Mouse (Mus musculus) layer of hippocampus, postnatal 36 days (tissue): ENCODE results near the gene Arhgap11a. TPM values are rescaled to one million over a fixed set of nuclear protein-coding genes. Genes with fewer than 3 reads are reported as not detected.

Experiments used
- DNase-seq, 2 experiments: peaks; one replicate each; pipeline ENCODE4 v3.0.0; 2022
- total RNA-seq, 2 experiments: library from RNA; stranded (reverse); gene quantifications; 2 replicates each; pipeline ENCODE4 v1.2.3; 2021

Arhgap11a gene
- total RNA-seq, result 1 to 10 TPM; 2.1 to 2.8 TPM

DNA sequence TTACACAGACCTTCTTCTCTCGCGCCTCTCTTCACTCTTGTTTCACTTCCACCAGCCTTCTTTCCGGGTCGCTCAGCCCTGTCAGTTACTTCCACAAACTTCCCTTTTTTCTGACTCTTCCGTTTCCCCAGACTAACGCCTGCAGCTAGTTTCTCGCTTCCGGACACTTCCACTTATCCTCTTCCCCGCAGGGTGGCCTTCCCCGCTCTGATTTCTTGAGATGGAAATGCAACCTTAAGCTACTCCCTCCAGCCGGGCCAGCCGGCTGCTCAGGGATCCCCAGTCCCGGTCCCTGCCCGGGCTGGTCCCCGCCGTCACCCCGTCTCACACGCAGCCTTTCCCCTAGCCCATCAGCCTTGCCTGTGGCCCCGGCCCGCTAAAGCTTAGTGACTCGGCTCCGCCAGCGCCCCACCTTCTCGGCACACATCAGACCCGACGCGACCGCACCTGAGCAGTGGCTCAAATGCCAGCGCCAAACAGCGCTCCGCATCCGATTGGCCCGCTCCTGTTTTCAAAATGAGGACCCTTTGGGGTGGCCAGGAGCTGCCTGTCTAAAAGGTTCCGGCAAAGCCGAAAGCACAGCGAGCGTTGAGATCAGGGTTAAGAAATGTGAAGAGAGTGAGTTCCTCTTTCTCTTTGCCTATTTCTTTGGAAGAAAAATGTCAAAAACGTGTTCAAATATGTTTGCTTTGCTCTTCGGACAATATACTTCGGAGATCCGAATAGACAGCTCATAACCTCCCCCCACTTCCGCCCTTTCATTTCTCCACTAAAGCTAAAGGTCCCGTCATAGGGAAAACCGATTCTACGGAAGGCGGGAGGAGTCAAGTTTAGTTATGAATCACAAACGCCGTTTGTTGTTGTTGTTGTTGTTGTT is at the start of gene Arhgap11a:
Gene Arhgap11a (minus strand): TSS at position 417 of the 877 bp plus-strand sequence.
- DNase-seq, result peak; percentile 86 to 88

DNA sequence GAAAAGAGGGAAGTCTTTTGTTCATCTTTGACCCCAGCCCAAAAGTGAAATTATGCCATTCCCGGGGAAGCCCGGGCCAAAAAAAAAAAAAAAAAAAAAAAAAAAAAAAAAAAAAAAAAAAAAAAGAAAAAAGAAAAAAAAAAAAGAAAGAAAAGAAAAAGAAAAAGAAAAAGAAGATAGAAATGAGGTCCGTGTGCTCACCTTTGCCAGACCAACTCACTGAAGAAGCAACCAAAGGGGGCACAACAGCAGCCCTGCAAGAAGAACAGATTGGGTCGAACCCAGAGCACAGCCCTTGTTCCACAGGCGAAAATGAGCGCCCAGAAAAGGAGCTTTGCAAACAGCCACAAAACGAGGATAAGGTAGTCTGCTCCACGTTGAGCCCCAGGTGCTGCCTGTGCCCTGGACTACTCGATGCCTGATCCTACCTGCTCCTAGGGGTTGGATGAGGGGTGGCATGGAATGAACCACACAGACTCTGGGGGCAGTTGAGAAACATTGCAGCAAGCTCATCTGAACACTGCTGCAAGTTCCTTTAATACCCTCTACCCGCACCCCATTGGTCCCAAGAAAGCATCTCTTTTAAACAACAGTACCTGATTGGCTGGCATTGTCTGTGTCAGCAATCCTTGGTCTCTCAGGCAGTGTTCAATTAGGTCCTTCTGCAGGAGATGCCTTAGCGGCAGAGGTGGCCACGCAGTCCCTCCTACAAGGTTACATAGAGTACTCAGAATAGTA is 45.1 kb upstream of the Arhgap11a start:
- no peak for DNase-seq

DNA sequence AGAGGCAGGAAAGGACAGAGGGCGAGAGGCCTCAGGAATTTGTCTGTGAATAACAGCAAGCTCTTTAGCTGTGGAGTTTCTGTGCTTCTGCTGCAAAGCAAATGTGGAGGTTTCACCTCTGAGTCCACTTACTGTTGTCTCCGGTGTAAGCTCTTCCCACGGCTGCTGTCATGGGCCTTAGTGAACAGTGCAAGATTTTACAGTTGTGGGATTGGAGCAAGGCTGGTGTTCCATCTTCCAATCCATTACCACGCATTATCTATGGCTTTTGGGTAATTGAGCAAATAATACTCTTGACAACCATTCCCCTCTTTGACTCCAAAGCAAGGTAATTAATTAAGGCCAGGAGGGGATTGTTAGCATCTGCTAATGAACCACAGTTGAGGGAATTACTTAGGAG is 38.7 kb upstream of the Arhgap11a start:
- DNase-seq, result no peak

DNA sequence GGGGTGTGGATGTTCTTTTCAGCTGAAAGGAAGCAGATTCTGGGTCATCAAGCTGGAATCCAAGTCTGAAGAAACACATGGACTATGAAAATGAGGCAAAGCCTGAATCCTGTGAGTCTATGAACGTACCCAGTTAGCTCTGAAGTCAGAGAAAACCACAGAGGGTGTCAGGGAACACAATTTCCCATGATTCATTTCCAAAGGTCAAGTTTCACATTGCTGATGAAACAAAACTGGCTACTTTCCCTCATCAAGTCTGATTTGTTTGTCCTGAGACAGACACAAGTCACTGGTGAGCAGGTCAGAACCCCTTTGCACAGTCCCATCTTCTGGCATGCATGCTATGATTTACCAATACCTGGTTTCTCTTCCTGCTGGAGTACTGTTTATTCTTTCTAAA is 37.6 kb upstream of the Arhgap11a start:
- DNase-seq, result no peak

DNA sequence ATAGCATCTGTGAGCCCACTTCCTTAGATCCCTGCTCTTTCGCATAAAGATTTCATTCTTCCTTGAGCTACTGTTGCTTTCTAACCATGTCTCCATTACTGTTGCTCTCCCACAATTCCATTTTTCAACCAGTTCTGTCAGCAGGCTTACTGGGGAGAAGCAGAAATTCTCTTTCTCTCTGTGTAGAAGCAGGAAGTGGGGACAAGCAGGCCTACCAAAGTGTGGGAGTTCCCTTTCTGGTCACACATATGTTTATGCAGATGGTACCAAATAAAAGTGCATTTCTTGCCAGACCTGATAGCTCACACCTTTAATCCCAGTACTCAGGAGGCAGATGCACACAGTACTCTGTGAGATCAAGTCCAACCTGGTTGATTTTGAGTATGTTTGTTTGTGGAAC is 21.7 kb upstream of the Arhgap11a start:
- DNase-seq, result no peak

DNA sequence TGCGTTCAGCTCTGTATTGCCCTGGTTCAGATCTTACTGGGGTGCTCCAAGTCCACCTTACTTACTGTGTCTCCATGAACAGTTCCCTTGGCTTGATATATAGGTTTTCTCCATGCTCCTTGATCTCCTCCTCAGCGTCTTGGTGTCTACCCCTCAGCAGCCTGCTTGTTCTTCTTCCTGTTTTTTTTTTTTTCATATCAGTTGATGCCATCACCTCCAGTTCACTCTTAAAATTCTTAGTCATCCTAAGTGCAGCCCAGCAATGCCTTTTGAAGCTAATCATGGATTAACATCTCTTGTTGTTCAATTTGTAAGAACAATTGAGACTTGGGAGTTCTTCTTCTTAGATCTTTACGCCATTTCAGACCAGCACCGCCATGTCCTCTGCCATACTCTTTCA is 19.9 kb upstream of the Arhgap11a start:
- DNase-seq, result no peak

DNA sequence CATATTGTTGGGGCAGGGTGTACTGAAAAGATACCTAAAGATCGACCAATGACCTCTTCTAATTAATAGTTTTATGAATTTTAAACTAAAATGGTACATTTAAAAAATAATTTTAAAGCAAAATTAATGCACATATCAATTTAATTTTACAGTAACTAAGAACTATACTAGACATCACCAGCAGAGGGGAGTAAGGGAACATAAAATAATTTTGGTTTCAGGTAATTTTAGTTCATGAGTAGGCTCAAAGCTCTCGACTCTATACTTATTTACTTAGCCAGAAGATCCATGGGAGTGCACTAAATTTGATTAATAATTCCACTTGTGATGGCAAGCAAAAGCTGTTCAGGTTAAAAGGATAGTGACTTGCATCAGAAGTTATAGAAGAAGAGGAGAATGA is 17.7 kb upstream of the Arhgap11a start:
- DNase-seq, result no peak

DNA sequence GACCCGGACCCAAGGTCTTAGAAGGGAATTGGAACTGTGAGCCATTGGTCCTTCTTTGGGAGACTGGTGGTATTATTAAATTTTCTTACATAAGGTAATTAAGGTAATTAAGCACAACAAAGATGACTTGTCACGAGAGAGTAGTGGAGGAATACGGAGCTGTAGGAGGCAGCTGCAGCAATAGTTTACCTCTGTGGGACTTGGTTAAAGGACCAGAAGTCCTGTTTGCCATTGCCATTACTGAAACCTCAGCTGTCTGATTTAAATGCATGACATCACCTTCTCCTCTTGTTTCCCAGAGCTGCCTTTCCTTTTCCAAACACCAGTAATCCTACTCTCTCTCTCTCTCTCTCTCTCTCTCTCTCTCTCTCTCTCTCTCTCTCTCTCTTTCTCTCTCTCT is 680 bp upstream of the Arhgap11a start:
- DNase-seq, result no peak

DNA sequence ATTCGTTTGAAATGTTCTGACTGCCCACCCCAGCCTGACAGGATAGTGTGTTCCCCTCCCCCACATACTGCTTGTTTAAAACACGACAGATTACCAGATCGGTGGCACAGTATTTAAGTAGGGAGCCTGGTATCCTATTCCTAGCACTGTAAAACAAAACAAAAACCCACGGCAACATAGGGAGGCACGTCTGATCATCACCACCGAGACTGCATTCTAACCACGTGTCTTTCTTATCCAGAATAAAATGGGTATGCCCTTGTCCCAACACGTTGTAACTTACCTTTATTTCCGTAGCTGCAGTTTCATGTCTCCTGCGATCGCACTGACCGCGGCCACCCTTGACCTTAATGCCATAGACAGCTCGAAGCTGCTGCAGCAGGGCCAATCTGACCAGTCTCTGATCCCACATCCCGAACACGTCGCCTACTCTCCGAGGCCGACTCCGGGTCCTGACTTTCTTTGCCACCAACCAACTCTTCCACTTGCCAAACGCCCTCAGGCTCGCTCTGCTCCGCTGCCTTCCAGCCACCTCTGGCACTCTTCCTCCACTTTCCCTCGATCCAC is 700 bp downstream of the Arhgap11a start:
- no peak for DNase-seq

DNA sequence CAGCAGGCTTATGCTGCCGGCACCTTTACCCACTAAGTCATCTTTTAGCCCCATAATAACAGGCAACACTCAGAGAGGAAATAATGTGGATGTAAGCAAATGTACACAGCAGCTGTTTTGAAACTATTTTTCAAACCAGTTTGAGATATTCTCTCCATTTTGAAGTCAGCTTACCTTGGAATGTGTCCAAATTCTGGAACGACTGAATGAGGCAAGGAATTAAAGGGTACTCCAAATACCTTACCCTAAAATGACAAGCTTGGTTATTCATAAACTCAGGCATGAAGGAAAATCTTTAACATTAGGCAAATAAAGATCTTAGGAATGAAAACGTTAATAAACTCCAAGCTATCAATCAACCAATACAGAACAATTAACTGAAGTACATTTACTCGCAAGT is 3.4 kb downstream of the Arhgap11a start:
- no peak for DNase-seq

DNA sequence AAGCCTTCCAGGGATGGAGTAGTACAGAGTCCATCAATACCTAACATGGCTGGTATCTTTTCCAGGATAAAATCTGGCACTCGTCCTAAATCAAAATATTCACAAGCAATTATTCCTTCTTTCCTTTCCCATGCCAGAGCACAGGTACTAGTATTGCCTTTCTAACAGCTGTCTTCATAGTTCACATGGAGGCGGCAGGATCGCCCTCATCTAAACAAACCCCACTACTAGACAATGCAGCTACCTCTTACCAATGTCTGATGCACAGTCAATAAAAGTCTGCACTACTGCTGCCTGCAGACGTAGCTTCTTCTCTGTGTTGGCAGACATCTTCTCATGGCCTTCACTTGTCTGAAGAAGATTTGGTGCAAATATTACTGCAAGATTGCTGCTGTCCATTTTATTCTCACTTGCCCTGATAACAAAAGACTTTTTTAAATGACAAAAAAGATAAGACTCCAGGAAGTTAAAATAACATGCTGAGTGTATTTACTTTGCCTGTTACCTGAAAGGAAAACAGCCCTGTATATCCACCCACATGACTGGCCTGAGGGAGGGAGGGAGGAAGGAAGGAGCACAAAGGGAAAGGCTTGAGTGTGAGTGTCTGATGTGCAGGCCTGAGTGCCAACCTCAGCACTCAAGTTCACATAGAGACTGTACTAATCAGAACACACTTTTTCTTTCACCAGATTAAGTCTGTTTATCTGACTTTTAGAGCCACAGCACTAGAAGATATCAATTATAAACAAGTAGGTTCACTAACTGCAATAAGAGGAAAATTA is 6.6 kb downstream of the Arhgap11a start:
- DNase-seq, result no peak

DNA sequence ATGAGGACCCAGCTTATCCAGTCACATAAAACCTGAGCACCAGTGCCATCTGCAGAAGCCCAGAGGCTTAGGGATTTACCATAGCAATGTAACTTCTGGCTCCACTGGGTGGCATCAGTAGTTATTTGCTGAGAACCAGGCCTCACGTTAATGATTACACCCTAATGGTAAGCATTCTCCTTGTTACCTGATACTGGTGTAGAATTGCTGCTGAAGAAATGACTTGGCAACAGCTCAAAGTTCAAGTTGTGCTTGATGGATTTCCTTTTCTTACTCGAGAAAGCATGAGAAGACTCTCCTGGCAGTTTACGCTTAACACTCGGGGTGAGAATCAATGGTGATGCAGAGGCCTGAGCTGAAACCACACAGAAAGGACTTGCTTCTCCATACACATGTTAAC is 9.0 kb downstream of the Arhgap11a start:
- DNase-seq, result no peak

DNA sequence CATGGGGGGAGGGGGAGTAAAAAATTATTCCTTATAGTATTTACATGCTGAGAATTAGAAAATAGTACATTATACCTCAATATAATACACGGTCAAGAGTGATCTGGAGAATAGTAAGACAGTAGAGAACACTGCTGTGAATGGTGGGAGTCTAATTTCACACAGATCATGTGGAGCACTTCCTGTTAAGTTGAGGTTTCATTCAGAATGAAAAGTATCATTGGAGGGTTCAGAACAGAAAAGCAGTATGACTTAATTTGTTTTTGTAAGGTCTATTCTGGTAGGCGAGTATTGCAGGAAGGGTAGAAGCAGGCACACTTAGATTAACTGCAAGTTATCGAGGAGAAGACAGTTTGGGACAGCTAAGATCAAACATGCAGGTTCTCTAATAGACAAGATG is 13.2 kb downstream of the Arhgap11a start:
- no peak for DNase-seq

DNA sequence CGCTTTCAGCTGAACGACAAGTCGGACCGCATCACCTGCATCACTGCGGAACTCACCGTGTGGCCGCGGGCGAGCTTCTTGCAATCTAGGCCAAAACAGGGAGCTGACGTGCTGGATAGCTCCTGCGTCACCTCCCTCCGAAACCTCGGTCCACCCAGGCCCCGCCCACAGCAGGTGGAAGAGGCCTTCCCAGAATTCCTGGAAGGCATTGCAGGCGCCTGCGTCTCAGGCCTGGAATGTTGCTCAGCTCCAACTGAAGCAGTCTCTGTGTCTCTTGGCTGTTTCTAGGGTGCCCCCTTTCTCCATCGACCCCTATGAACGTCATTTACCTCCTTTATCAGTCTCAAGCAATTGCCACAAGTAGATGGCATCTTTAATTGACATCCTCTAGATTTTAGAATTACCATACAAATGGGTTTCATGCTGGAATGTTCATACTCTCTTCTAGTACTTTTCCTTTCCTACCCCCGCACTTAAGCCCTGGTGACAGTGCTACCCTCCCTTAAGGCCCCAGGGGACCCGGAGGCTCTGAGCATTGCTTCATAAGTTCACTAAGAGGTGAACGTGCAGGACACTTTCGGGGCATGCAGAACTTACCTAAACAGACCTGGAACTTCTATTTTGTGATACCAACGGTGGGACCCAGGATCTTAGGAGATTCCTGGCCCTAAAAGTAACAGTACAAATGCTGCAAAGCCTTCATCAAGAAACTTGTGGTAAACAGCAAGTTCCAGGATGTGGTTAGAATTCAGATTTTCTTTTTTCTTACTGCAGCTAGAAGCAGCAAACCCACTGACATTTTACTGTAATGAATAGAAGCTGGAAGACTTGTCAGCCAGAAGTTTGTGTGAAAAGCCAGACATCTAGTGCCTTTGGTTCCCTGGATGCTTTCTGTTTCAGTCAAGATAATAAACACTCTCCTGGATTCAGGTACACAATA is 19.2 kb downstream of the Arhgap11a start, which contains the start of gene Scg5:
Gene Scg5 (minus strand): TSS at position 179 of the 940 bp plus-strand sequence.
- peak; percentile 82 to 85 for DNase-seq

DNA sequence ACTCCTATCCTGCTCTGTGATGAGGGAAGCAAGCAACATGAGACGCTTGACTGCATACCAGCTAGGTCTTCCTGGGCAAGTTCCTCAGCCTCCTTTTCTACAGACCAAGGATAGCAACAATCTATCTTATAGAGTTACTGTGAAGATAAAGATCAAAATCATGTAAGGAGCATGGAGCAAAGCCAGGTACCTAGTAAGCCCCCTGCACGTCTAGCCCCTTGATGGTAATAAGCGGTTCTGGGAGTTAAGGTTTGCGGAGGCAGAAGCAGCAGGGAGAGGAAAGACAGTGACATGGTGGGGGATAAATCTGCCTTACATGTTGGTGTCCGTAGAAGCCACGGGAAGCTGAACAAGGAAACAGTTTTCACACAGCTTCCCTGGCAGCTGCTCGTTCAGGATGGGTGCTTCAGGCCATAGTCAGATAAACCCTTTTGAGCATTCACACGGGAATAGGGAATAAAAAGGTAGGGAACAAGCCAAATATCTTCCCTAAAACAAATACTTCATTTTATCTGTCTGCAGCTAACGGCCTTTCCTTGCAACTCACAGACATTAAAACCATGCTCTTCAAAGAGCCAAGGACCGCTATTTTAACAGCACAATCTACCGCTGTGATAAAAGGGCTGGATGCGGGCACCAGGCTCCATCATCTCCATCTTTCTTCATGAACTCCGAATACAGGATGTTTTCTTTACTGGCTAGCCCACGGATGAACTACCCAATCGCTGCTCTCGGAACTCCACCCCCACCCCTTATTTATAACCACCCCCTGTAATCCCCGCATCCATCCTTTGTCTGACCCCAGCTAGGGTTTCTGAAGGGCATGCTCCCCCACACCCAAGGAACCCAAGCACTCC is 20.1 kb downstream of the Arhgap11a start:
- no peak for DNase-seq

DNA sequence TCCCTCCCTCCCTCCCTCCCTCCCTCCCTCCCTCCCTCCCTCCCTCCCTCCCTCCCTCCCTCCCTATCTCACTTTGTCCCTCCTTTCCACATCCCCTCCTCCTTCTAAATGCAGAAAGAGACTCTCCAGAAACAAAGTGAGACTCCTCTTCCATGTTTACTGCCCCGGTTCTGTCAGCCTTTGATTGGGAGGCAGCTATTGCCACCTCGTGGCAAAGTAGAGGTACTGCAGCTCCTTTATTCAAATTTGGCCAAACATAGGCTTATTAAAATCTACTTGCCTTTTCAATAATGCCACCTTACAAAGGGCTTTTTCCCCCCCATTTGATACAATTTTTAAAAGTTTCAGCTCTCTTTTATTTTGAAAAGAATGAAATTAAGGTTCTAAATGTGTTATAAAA is 24.6 kb downstream of the Arhgap11a start:
- no peak for DNase-seq

DNA sequence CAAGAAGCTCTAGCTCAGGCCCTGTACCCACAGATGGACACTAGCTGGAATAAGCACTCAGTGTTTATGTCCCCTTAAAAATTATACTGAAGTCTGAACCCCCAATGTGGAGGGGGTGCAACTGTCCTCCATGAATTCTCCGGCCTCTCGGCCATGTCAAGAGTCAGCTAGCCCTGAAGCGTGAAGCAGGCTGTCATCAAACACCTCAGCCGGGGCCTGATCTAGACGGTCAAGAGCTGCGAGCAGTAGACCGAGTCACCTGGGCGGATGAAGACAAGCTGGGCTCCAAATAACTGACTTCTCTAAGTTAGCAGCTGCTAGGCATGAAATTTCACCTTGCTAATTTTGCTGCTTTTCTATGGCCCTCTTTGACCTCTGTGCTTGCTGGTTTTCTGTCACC is 26.1 kb downstream of the Arhgap11a start:
- DNase-seq, result no peak

DNA sequence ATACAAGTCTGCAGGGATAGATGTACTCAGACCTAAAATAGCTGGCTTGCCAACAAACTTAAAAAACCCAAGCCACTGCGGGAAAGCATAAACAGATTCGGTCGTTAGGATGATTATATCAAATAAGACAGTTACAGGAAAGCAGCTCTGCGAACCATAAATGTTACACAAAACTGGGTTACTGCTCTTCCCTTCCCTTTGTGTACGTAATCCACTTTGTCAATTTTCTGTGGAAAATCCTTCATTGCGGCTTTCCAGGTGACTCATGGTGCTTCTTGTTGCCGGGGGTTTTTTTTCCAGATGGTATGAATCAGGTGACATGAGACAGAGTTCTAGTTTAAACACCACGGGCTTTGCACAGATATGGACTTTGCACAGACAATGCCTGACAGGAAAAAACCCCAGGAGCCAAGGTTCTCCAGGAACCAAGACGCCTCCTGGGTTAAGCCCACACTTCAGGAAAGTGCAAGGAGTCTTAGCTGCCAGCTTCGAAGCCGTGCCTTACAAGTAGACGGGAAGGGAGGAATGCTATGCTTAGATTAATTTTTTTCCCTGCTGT is 27.2 kb downstream of the Arhgap11a start:
- DNase-seq, result no peak

DNA sequence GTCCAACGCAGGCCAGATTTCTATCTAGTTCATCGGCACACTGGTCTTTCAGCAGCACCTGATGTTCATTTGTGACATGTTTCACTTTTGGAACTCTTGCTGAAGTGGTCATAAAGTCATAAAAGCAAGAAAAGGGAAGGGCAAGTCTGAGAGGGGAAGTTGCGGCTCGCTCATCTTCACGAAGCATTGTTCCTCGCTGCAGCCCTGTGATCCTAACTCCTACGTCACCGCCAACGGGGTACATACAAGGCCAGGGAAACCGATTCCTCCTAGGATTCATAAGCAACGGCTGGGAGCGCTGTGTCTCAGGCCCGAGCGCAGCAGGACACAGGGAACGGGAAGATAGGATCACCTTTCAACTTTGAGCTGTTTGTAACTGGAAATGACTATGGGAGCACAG is 28.3 kb downstream of the Arhgap11a start:
- no peak for DNase-seq
